Mouse (Mus musculus): Measurements from ENCODE around the gene C2cd6. TPM values are rescaled to one million over a fixed set of nuclear protein-coding genes. Genes with fewer than 3 reads are reported as not detected.

Gene C2cd6
- polyA plus RNA-seq, 1 experiment from 2014 or later = 0.06 TPM

Other genes with a start within 250 kb of the C2cd6 start
- 17.5 and 17.6 TPM in 2 replicates for gene Trak2, start 121.5 kb downstream of the C2cd6 start, polyA plus RNA-seq (2015; fragmentation: Nextera tagmentation; extraction: Ambion mirVana)
- gene Stradb, start 121.4 kb downstream of the C2cd6 start, polyA plus RNA-seq (2015; fragmentation: Nextera tagmentation; extraction: Ambion mirVana) = 23.3 and 26.6 TPM in 2 replicates
- 28.6 and 29.8 TPM in 2 replicates for gene Tmem237, start 25.5 kb upstream of the C2cd6 start, polyA plus RNA-seq (2015; fragmentation: Nextera tagmentation; extraction: Ambion mirVana)
- gene Mpp4, start 68.5 kb upstream of the C2cd6 start, polyA plus RNA-seq (2015; fragmentation: Nextera tagmentation; extraction: Ambion mirVana) = 0.13 and 0.21 TPM in 2 replicates
- 9.2 and 9.7 TPM in 2 replicates for gene Als2, start 142.3 kb upstream of the C2cd6 start, polyA plus RNA-seq (2015; fragmentation: Nextera tagmentation; extraction: Ambion mirVana)
- gene Cdk15, start 162.0 kb upstream of the C2cd6 start, polyA plus RNA-seq (2015; fragmentation: Nextera tagmentation; extraction: Ambion mirVana) = 0.20 and 0.27 TPM in 2 replicates